21 mouse cellular contexts compared by ENCODE assay signal in the genomic region with DNA sequence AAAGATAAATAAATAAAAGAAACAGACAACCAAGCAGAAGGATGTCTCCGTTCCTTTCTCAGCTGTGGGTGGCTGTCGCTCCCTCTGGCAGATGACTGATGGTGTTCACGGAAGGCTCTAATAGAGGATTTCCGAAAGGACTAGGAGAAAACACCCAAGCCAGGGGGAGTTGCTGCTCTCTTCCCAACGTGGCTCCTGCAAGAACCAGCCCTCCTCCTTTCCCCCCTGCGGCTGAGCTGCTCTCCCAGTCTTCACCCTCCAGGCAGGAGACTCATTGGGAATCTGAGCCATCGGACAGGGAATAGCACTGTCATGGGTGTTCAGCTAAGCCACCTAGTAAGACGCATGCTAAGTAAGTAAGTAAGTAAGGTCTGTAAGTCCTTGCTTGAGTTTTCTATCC. TPM values are rescaled to one million over a fixed set of nuclear protein-coding genes. Genes with fewer than 3 reads are reported as not detected.
"Had no signal": no experiment of that assay in that cellular context is flagged by ENCODE, and none has a peak within 500 bp of the region (broad histone marks: within the 10 kb centered on the region; RNA-seq: fewer than 3 reads in every experiment).

No protein-coding gene starts in this region.

- H3K27ac ChIP-seq: heart, adult 2 months; heart, embryonic 13.5 days; heart, embryonic 15.5 days; hindbrain, embryonic 14.5 days; layer of hippocampus, adult 2 months; left cerebral cortex, adult 2 months; limb, embryonic 10.5 days; limb, embryonic 12.5 days; liver, embryonic 13.5 days had no signal

- H3K27me3 ChIP-seq: heart, embryonic 13.5 days; heart, embryonic 15.5 days; limb, embryonic 12.5 days; liver, embryonic 13.5 days had no signal

- H3K4me3 ChIP-seq: heart, adult 2 months; heart, embryonic 13.5 days; heart, embryonic 15.5 days; layer of hippocampus, adult 2 months; left cerebral cortex, adult 2 months; limb, embryonic 10.5 days; limb, embryonic 12.5 days; liver, embryonic 13.5 days had no signal

- H3K9me3 ChIP-seq: heart, embryonic 13.5 days; heart, embryonic 15.5 days; limb, embryonic 10.5 days; limb, embryonic 12.5 days; liver, embryonic 13.5 days had no signal

- ATAC-seq: hindbrain, embryonic 16.5 days; inflammation-experienced regulatory T-cells, adult 6 months had no signal

- H3K36me3 ChIP-seq: heart, embryonic 13.5 days; heart, embryonic 15.5 days; limb, embryonic 10.5 days; limb, embryonic 12.5 days; liver, embryonic 13.5 days had no signal

- H3K4me2 ChIP-seq: heart, embryonic 11.5 days; heart, embryonic 13.5 days; heart, embryonic 15.5 days; hindbrain, embryonic 14.5 days; limb, embryonic 12.5 days had no signal

- H3K9ac ChIP-seq: heart, embryonic 13.5 days; heart, embryonic 15.5 days; hindbrain, embryonic 14.5 days; limb, embryonic 12.5 days; liver, embryonic 13.5 days had no signal

- DNase-seq: gastrocnemius, postnatal 14 days; gastrocnemius, postnatal 36 days; heart, adult 11 months; heart, adult 2 months; heart, postnatal 14 days; heart, postnatal 36 days; kidney, adult 18-20 months; kidney, adult 9 months; kidney, postnatal 4 days; liver; liver, embryonic 13.5 days had no signal

RNA-seq across cellular contexts. Expression of a gene that starts 28.3 kb away (rescaled TPM):
- polyA plus RNA-seq: inflammation-experienced regulatory T-cells, adult 6 months had no signal
